Mouse (Mus musculus): ENCODE measurements around the gene Iffo2. TPM values are rescaled to one million over a fixed set of nuclear protein-coding genes. Genes with fewer than 3 reads are reported as not detected.

The Iffo2 gene
- polyA plus RNA-seq, 2 experiments, result 5.8 to 8.8 TPM

GRCm38 (mm10) chr4:139488325-139488724 is 42.0 kb upstream of the Iffo2 start:
- no peaks in the 10 kb centered on the region for H3K4me1 ChIP-seq (ENCODE audit: control insufficient read depth, insufficient read depth, low read length)
- 90% methylated on average over 5 of the region's 5 CpGs for WGBS
- no peak for TF ChIP-seq POLR2A (IDR thresholded peaks at IDR 0.05; ENCODE audit: borderline replicate concordance, extremely low read depth, insufficient read depth, insufficient read length)
- H3K4me3 ChIP-seq (replicated peaks; ENCODE audit: low read length), result no peak overlapping the region
- no peak overlapping the region for H3K4me2 ChIP-seq (replicated peaks; ENCODE audit: low read depth, low read length, severe bottlenecking)
- DNase-seq (ENCODE audit: low spot score), result no peak
- peaks cover 82% of the 10 kb centered on the region for H3K36me3 ChIP-seq (ENCODE audit: control insufficient read depth, insufficient read depth, low read length)
- H3K9ac ChIP-seq (ENCODE audit: low read depth, low read length, severe bottlenecking), result no peak overlapping the region
- no peaks in the 10 kb centered on the region for H3K9me3 ChIP-seq (ENCODE audit: control insufficient read depth, low read length)
- H3K27me3 ChIP-seq (ENCODE audit: control insufficient read depth, insufficient read depth, low read length), result no peaks in the 10 kb centered on the region
- no peak for ATAC-seq (ENCODE audit: low FRiP score, low read depth)
- H3K27ac ChIP-seq (replicated peaks; ENCODE audit: low read depth, low read length), result no peak overlapping the region

GRCm38 (mm10) chr4:139489946-139490345 is 40.4 kb upstream of the Iffo2 start:
- 82% methylated on average over 1 of the region's 1 CpGs for WGBS
- H3K4me1 ChIP-seq (ENCODE audit: control insufficient read depth, insufficient read depth, low read length), result no peaks in the 10 kb centered on the region
- H3K4me2 ChIP-seq (replicated peaks; ENCODE audit: low read depth, low read length, severe bottlenecking), result no peak overlapping the region
- no peak for DNase-seq (ENCODE audit: low spot score)
- no peaks in the 10 kb centered on the region for H3K9me3 ChIP-seq (ENCODE audit: control insufficient read depth, low read length)
- peaks cover 66% of the 10 kb centered on the region for H3K36me3 ChIP-seq (ENCODE audit: control insufficient read depth, insufficient read depth, low read length)
- no peak for ATAC-seq (ENCODE audit: low FRiP score, low read depth)
- H3K27ac ChIP-seq (replicated peaks; ENCODE audit: low read depth, low read length), result no peak overlapping the region
- no peak overlapping the region for H3K4me3 ChIP-seq (replicated peaks; ENCODE audit: low read length)
- no peaks in the 10 kb centered on the region for H3K27me3 ChIP-seq (ENCODE audit: control insufficient read depth, insufficient read depth, low read length)
- H3K9ac ChIP-seq (ENCODE audit: low read depth, low read length, severe bottlenecking), result no peak overlapping the region
- no peak for TF ChIP-seq POLR2A (IDR thresholded peaks at IDR 0.05; ENCODE audit: borderline replicate concordance, extremely low read depth, insufficient read depth, insufficient read length)

- TF ChIP-seq POLR2A (IDR thresholded peaks at IDR 0.05; ENCODE audit: borderline replicate concordance, extremely low read depth, insufficient read depth, insufficient read length), result no peak
- no peaks in the 10 kb centered on the region for H3K27me3 ChIP-seq (ENCODE audit: control insufficient read depth, insufficient read depth, low read length)
- no peak overlapping the region for H3K4me3 ChIP-seq (replicated peaks; ENCODE audit: low read length)
- H3K27ac ChIP-seq (replicated peaks; ENCODE audit: low read depth, low read length), result no peak overlapping the region
- no peak overlapping the region for H3K9ac ChIP-seq (ENCODE audit: low read depth, low read length, severe bottlenecking)
- no peak overlapping the region for H3K4me2 ChIP-seq (replicated peaks; ENCODE audit: low read depth, low read length, severe bottlenecking)
- 83% methylated on average over 11 of the region's 11 CpGs for WGBS
- H3K9me3 ChIP-seq (ENCODE audit: control insufficient read depth, low read length), result no peaks in the 10 kb centered on the region
- DNase-seq (ENCODE audit: low spot score) (no peak), ATAC-seq (ENCODE audit: low FRiP score, low read depth) (no peak)
- H3K36me3 ChIP-seq (ENCODE audit: control insufficient read depth, insufficient read depth, low read length), result peaks cover 60% of the 10 kb centered on the region
- no peaks in the 10 kb centered on the region for H3K4me1 ChIP-seq (ENCODE audit: control insufficient read depth, insufficient read depth, low read length)
Measured at GRCm38 (mm10) chr4:139490413-139491055, 39.8 kb upstream of the Iffo2 start.

GRCm38 (mm10) chr4:139491541-139492170 is 38.7 kb upstream of the Iffo2 start:
- no peak for TF ChIP-seq POLR2A (IDR thresholded peaks at IDR 0.05; ENCODE audit: borderline replicate concordance, extremely low read depth, insufficient read depth, insufficient read length)
- DNase-seq (ENCODE audit: low spot score) (no peak), ATAC-seq (ENCODE audit: low FRiP score, low read depth) (no peak)
- Histone ChIP-seq H3K4me3 (replicated peaks; ENCODE audit: low read length) (no peak overlapping the region), H3K27ac (replicated peaks; ENCODE audit: low read depth, low read length) (no peak overlapping the region), H3K27me3 (ENCODE audit: control insufficient read depth, insufficient read depth, low read length) (no peaks in the 10 kb centered on the region), H3K36me3 (ENCODE audit: control insufficient read depth, insufficient read depth, low read length) (peaks cover 51% of the 10 kb centered on the region), H3K4me1 (ENCODE audit: control insufficient read depth, insufficient read depth, low read length) (no peaks in the 10 kb centered on the region), H3K9ac (ENCODE audit: low read depth, low read length, severe bottlenecking) (no peak overlapping the region), H3K9me3 (ENCODE audit: control insufficient read depth, low read length) (no peaks in the 10 kb centered on the region), H3K4me2 (replicated peaks; ENCODE audit: low read depth, low read length, severe bottlenecking) (no peak overlapping the region)
- 89% methylated on average over 5 of the region's 5 CpGs for WGBS

- no peak overlapping the region for H3K4me3 ChIP-seq (replicated peaks; ENCODE audit: low read length)
- no peak overlapping the region for H3K27ac ChIP-seq (replicated peaks; ENCODE audit: low read depth, low read length)
- no peaks in the 10 kb centered on the region for H3K9me3 ChIP-seq (ENCODE audit: control insufficient read depth, low read length)
- ATAC-seq (ENCODE audit: low FRiP score, low read depth), result no peak
- no peaks in the 10 kb centered on the region for H3K27me3 ChIP-seq (ENCODE audit: control insufficient read depth, insufficient read depth, low read length)
- TF ChIP-seq POLR2A (IDR thresholded peaks at IDR 0.05; ENCODE audit: borderline replicate concordance, extremely low read depth, insufficient read depth, insufficient read length), result no peak
- peaks cover 44% of the 10 kb centered on the region for H3K36me3 ChIP-seq (ENCODE audit: control insufficient read depth, insufficient read depth, low read length)
- H3K4me1 ChIP-seq (ENCODE audit: control insufficient read depth, insufficient read depth, low read length), result no peaks in the 10 kb centered on the region
- 59% methylated on average over 3 of the region's 3 CpGs for WGBS
- DNase-seq (ENCODE audit: low spot score), result no peak
- no peak overlapping the region for H3K4me2 ChIP-seq (replicated peaks; ENCODE audit: low read depth, low read length, severe bottlenecking)
- H3K9ac ChIP-seq (ENCODE audit: low read depth, low read length, severe bottlenecking), result no peak overlapping the region
Measured at GRCm38 (mm10) chr4:139492258-139492833, 38.0 kb upstream of the Iffo2 start.

Measured in limb, embryonic 14.5 days (tissue).